Comparison of ENCODE assay signal across 8 mouse cellular contexts in genomic region chr2:155629231-155629661, GRCm38 (mm10). TPM values are rescaled to one million over a fixed set of nuclear protein-coding genes. Genes with fewer than 3 reads are reported as not detected.
DNase-seq lines count a peak whose midpoint lies in the region; ATAC-seq and TF ChIP-seq lines count a peak whose summit lies in the region.

No protein-coding gene starts in this region.

- no peak overlapping the region for H3K27ac ChIP-seq in testis, adult 2 months (ENCODE audit: control insufficient read depth, insufficient read depth, low read depth, low read length)
- H3K27ac ChIP-seq in stomach, postnatal 0 days (replicated peaks): 0 out of 2 replicates have a peak overlapping the region, but pooled peaks have one; percentile 2

- H3K4me1 ChIP-seq in testis, adult 2 months (ENCODE audit: control insufficient read depth, insufficient read depth, low read length): peaks cover 9% of the 10 kb centered on the region
- H3K4me1 ChIP-seq in stomach, postnatal 0 days (replicated peaks; ENCODE audit: control insufficient read depth, insufficient read depth): no peaks in the 10 kb centered on the region; the same call in 1 of the 2 replicates

- H3K4me3 ChIP-seq in testis, adult 2 months (ENCODE audit: control insufficient read depth, low read depth, low read length): peak overlapping the region; percentile 43
- H3K4me3 ChIP-seq in stomach, postnatal 0 days (ENCODE audit: low read depth, low read length): peak overlapping the region; percentile 27

- TF ChIP-seq CTCF in testis, adult 2 months (IDR thresholded peaks at IDR 0.05; ENCODE audit: control insufficient read depth, insufficient read depth, insufficient replicate concordance, low read depth, low read length): no peak
- TF ChIP-seq CTCF in stomach, postnatal 0 days (IDR thresholded peaks at IDR 0.05; ENCODE audit: low read depth): no peak

- no peaks in the 10 kb centered on the region for H3K36me3 ChIP-seq in testis, adult 2 months (ENCODE audit: control insufficient read depth, insufficient read depth, low read length)
- peaks cover 12% of the 10 kb centered on the region; the same call in 1 of the 2 replicates for H3K36me3 ChIP-seq in stomach, postnatal 0 days (ENCODE audit: control insufficient read depth, insufficient read depth, low read length)

- DNase-seq in testis, postnatal 14 days (ENCODE audit: low spot score): no peak
- DNase-seq in cerebellum, adult 9-11 months: peak; percentile 83
- DNase-seq in frontal cortex, postnatal 14 days (ENCODE audit: low spot score in 2 of 2): peak; percentile 27 to 62
- peak; percentile 56 to 67 for DNase-seq in layer of hippocampus, postnatal 10 days (ENCODE audit: low spot score in 2 of 2)
- peak; percentile 69 for DNase-seq in mesoderm, embryonic 11.5 days (ENCODE audit: low read depth, low spot score)
- DNase-seq in stomach, postnatal 0 days (ENCODE audit: low spot score): peak; percentile 64
- no peak for DNase-seq in urinary bladder, adult 2 months (ENCODE audit: low spot score)

- H3K27me3 ChIP-seq in testis, adult 2 months (ENCODE audit: control insufficient read depth, insufficient read depth, low read length): no peaks in the 10 kb centered on the region
- no peaks in the 10 kb centered on the region for H3K27me3 ChIP-seq in stomach, postnatal 0 days (ENCODE audit: control insufficient read depth, insufficient read depth, low read length)

- no peak for TF ChIP-seq POLR2A in testis, adult 2 months (IDR thresholded peaks at IDR 0.05; ENCODE audit: control insufficient read depth, low read depth, low read length)

- no peaks in the 10 kb centered on the region for H3K9me3 ChIP-seq in stomach, postnatal 0 days (ENCODE audit: control insufficient read depth, low read length)

- H3K9ac ChIP-seq in stomach, postnatal 0 days (ENCODE audit: low read length): peak overlapping the region; percentile 55

- no peak for TF ChIP-seq EP300 in stomach, postnatal 0 days (optimal IDR thresholded peaks at IDR 0.05)

- ATAC-seq in stomach, postnatal 0 days (ENCODE audit: low FRiP score, low TSS enrichment): peak; percentile 38

- 1% methylated on average over 33 of the region's 35 CpGs for WGBS in stomach, postnatal 0 days

- peak overlapping the region; percentile 64 for H3K4me2 ChIP-seq in stomach, postnatal 0 days (replicated peaks; ENCODE audit: low read depth)

RNA-seq across cellular contexts. Expression of gene Myh7b, which starts 18.2 kb away (rescaled TPM):
- 0.98 and 1.3 TPM in 2 replicates for polyA plus RNA-seq in testis, adult 2 months (2012; rRNA removed)
- 1 to 10 TPM; 2.6 to 4.2 TPM for total RNA-seq in layer of hippocampus, postnatal 10 days (2021)
- polyA plus RNA-seq in stomach, postnatal 0 days (2015; fragmentation: Nextera tagmentation; extraction: Ambion mirVana): 0.05 and 0.15 TPM in 2 replicates
- polyA plus RNA-seq in urinary bladder, adult 2 months (2012; rRNA removed): 0.01 TPM in 1 of 2 replicates, not detected in the other

RNA-seq across cellular contexts. Expression of gene Gss, which starts 36.6 kb away (rescaled TPM):
- 4.6 and 5.3 TPM in 2 replicates for polyA plus RNA-seq in testis, adult 2 months (2012; rRNA removed)
- total RNA-seq in layer of hippocampus, postnatal 10 days (2021): 10 to 100 TPM; 11.6 to 15.2 TPM
- 47.9 and 54.2 TPM in 2 replicates for polyA plus RNA-seq in stomach, postnatal 0 days (2015; fragmentation: Nextera tagmentation; extraction: Ambion mirVana)
- 15.4 and 17.5 TPM in 2 replicates for polyA plus RNA-seq in urinary bladder, adult 2 months (2012; rRNA removed)

Comparison
In these comparisons a context has a peak if more than half of its experiments do, and no peak if none do; other contexts are left out.
1. DNase-seq: peak in cerebellum, adult 9-11 months (single experiment), frontal cortex, postnatal 14 days (2 of 2), layer of hippocampus, postnatal 10 days (2 of 2), mesoderm, embryonic 11.5 days (single experiment) and stomach, postnatal 0 days (single experiment); none in testis, postnatal 14 days (single experiment) and urinary bladder, adult 2 months (single experiment).